Mouse (Mus musculus): ENCODE measurements at regions not wholly inside any gene's neighbourhood (a gene's known extent, or its start where the extent isn't known, plus 50 kb on each side); places are given as distances from the start of the nearest gene placed in this dataset.

GRCm38 (mm10) chr13:60097776-60098175, 79.4 kb downstream of the Gas1 start:
- WGBS = 61% methylated on average over 6 of the region's 6 CpGs
- DNase-seq (ENCODE audit: low spot score) = no peak

GRCm38 (mm10) chr13:60086657-60087056, 90.5 kb downstream of the Gas1 start:
- 74% methylated on average over 8 of the region's 8 CpGs for WGBS
- H3K27me3 ChIP-seq (ENCODE audit: control insufficient read depth, insufficient read depth, low read length) = no peaks in the 10 kb centered on the region
- DNase-seq (ENCODE audit: low spot score) = no peak
- H3K36me3 ChIP-seq (replicated peaks; ENCODE audit: control insufficient read depth, insufficient read depth, low read length) = no peaks in the 10 kb centered on the region
- no peak overlapping the region for H3K4me3 ChIP-seq (ENCODE audit: low read depth, low read length)
- no peak for ATAC-seq (ENCODE audit: insufficient read depth, low read depth)
- TF ChIP-seq CTCF (IDR thresholded peaks at IDR 0.05; ENCODE audit: low read depth) (no peak), EP300 (IDR thresholded peaks at IDR 0.05; ENCODE audit: low read depth) (no peak)
- H3K4me1 ChIP-seq (ENCODE audit: control insufficient read depth, insufficient read depth) = peaks cover 3% of the 10 kb centered on the region; the same call in 1 of the 2 replicates
- no peaks in the 10 kb centered on the region for H3K9me3 ChIP-seq (replicated peaks; ENCODE audit: control insufficient read depth, low read length)
- no peak overlapping the region for H3K9ac ChIP-seq (replicated peaks; ENCODE audit: low read depth, low read length)
- H3K4me2 ChIP-seq (ENCODE audit: low read depth, low read length) = no peak overlapping the region
- no peak overlapping the region for H3K27ac ChIP-seq (ENCODE audit: low read depth)

More at GRCm38 (mm10) chr13:60097776-60098175, 79.4 kb downstream of the Gas1 start:
- Histone ChIP-seq H3K4me2 (ENCODE audit: low read depth, low read length) (no peak overlapping the region), H3K4me1 (ENCODE audit: control insufficient read depth, insufficient read depth) (no peaks in the 10 kb centered on the region), H3K4me3 (ENCODE audit: low read depth, low read length) (no peak overlapping the region), H3K27ac (ENCODE audit: low read depth) (no peak overlapping the region), H3K36me3 (replicated peaks; ENCODE audit: control insufficient read depth, insufficient read depth, low read length) (no peaks in the 10 kb centered on the region), H3K9ac (replicated peaks; ENCODE audit: low read depth, low read length) (no peak overlapping the region), H3K27me3 (ENCODE audit: control insufficient read depth, insufficient read depth, low read length) (no peaks in the 10 kb centered on the region), H3K9me3 (replicated peaks; ENCODE audit: control insufficient read depth, low read length) (no peaks in the 10 kb centered on the region)
- ATAC-seq (ENCODE audit: insufficient read depth, low read depth) = no peak
- TF ChIP-seq CTCF (IDR thresholded peaks at IDR 0.05; ENCODE audit: low read depth) (no peak), EP300 (IDR thresholded peaks at IDR 0.05; ENCODE audit: low read depth) (no peak)

- peaks cover 3% of the 10 kb centered on the region; the same call in 1 of the 2 replicates for H3K4me1 ChIP-seq (ENCODE audit: control insufficient read depth, insufficient read depth)
- H3K4me2 ChIP-seq (ENCODE audit: low read depth, low read length) = no peak overlapping the region
- TF ChIP-seq EP300 (IDR thresholded peaks at IDR 0.05; ENCODE audit: low read depth) = no peak
- no peak for TF ChIP-seq CTCF (IDR thresholded peaks at IDR 0.05; ENCODE audit: low read depth)
- H3K4me3 ChIP-seq (ENCODE audit: low read depth, low read length) = no peak overlapping the region
- no peaks in the 10 kb centered on the region for H3K27me3 ChIP-seq (ENCODE audit: control insufficient read depth, insufficient read depth, low read length)
- WGBS = 33% methylated on average over 12 of the region's 12 CpGs
- H3K9ac ChIP-seq (replicated peaks; ENCODE audit: low read depth, low read length) = no peak overlapping the region
- no peak for DNase-seq (ENCODE audit: low spot score)
- H3K36me3 ChIP-seq (replicated peaks; ENCODE audit: control insufficient read depth, insufficient read depth, low read length) = no peaks in the 10 kb centered on the region
- no peaks in the 10 kb centered on the region for H3K9me3 ChIP-seq (replicated peaks; ENCODE audit: control insufficient read depth, low read length)
- no peak overlapping the region for H3K27ac ChIP-seq (ENCODE audit: low read depth)
- ATAC-seq (ENCODE audit: insufficient read depth, low read depth) = 0 out of 2 replicates have a peak, but pooled peaks have one; percentile 17
Measured at GRCm38 (mm10) chr13:60084975-60085374, 92.2 kb downstream of the Gas1 start.

GRCm38 (mm10) chr13:60084290-60084689, 92.9 kb downstream of the Gas1 start:
- Histone ChIP-seq H3K4me3 (ENCODE audit: low read depth, low read length) (no peak overlapping the region), H3K4me1 (ENCODE audit: control insufficient read depth, insufficient read depth) (peaks cover 3% of the 10 kb centered on the region; the same call in 1 of the 2 replicates), H3K9me3 (replicated peaks; ENCODE audit: control insufficient read depth, low read length) (no peaks in the 10 kb centered on the region), H3K27ac (ENCODE audit: low read depth) (no peak overlapping the region), H3K4me2 (ENCODE audit: low read depth, low read length) (no peak overlapping the region), H3K27me3 (ENCODE audit: control insufficient read depth, insufficient read depth, low read length) (no peaks in the 10 kb centered on the region), H3K9ac (replicated peaks; ENCODE audit: low read depth, low read length) (no peak overlapping the region), H3K36me3 (replicated peaks; ENCODE audit: control insufficient read depth, insufficient read depth, low read length) (no peaks in the 10 kb centered on the region)
- WGBS = 65% methylated on average over 4 of the region's 4 CpGs
- ATAC-seq (ENCODE audit: insufficient read depth, low read depth) (no peak), DNase-seq (ENCODE audit: low spot score) (no peak)
- TF ChIP-seq EP300 (IDR thresholded peaks at IDR 0.05; ENCODE audit: low read depth) (no peak), CTCF (IDR thresholded peaks at IDR 0.05; ENCODE audit: low read depth) (no peak)

- ATAC-seq (ENCODE audit: insufficient read depth, low read depth) (no peak), DNase-seq (ENCODE audit: low spot score) (no peak)
- Histone ChIP-seq H3K27me3 (ENCODE audit: control insufficient read depth, insufficient read depth, low read length) (no peaks in the 10 kb centered on the region), H3K4me2 (ENCODE audit: low read depth, low read length) (no peak overlapping the region), H3K27ac (ENCODE audit: low read depth) (no peak overlapping the region), H3K4me1 (ENCODE audit: control insufficient read depth, insufficient read depth) (peaks cover 8% of the 10 kb centered on the region), H3K9me3 (replicated peaks; ENCODE audit: control insufficient read depth, low read length) (no peaks in the 10 kb centered on the region), H3K9ac (replicated peaks; ENCODE audit: low read depth, low read length) (no peak overlapping the region), H3K36me3 (replicated peaks; ENCODE audit: control insufficient read depth, insufficient read depth, low read length) (no peaks in the 10 kb centered on the region), H3K4me3 (ENCODE audit: low read depth, low read length) (no peak overlapping the region)
- TF ChIP-seq EP300 (IDR thresholded peaks at IDR 0.05; ENCODE audit: low read depth) (no peak), CTCF (IDR thresholded peaks at IDR 0.05; ENCODE audit: low read depth) (no peak)
- WGBS = 84% methylated on average over 10 of the region's 10 CpGs
Measured at GRCm38 (mm10) chr13:60080113-60080512, 97.1 kb downstream of the Gas1 start.
